Mouse (Mus musculus) right cerebral cortex, adult 2 months (tissue): Measurements from ENCODE around the gene Ccdc183.
A peak's percentile ranks its signal among the peaks of the same experiment; 100 is the strongest.

Source experiments
- DNase-seq, 2 experiments: peaks; one replicate each; pipeline ENCODE4 v3.0.0; 2021 to 2022; ENCODE audit warnings: low spot score in 2 of 2

The Ccdc183 gene

GRCm38 (mm10) chr2:25607761-25608622, 9.5 kb downstream of the Ccdc183 start, which contains the start of gene Rabl6:
Rabl6 (minus strand) TSS chr2:25608521.
- peak; percentile 89 to 92 for DNase-seq

- no peak for DNase-seq
Observed at GRCm38 (mm10) chr2:25602526-25602925, 15.0 kb downstream of the Ccdc183 start.

GRCm38 (mm10) chr2:25600037-25600436, 17.4 kb downstream of the Ccdc183 start:
- no peak for DNase-seq

GRCm38 (mm10) chr2:25598749-25599148, 18.7 kb downstream of the Ccdc183 start:
- DNase-seq = no peak

GRCm38 (mm10) chr2:25596765-25597510, 20.5 kb downstream of the Ccdc183 start:
- DNase-seq = no peak

- peak in 1 of 2 experiments; percentile 57 for DNase-seq
Observed at GRCm38 (mm10) chr2:25591863-25592262, 25.6 kb downstream of the Ccdc183 start.

- DNase-seq = no peak
Observed at GRCm38 (mm10) chr2:25588227-25588907, 29.1 kb downstream of the Ccdc183 start.

- no peak for DNase-seq
Observed at GRCm38 (mm10) chr2:25587290-25587689, 30.2 kb downstream of the Ccdc183 start.

GRCm38 (mm10) chr2:25585601-25586000, 31.9 kb downstream of the Ccdc183 start:
- no peak for DNase-seq

- no peak for DNase-seq
Observed at GRCm38 (mm10) chr2:25584856-25585255, 32.6 kb downstream of the Ccdc183 start.

GRCm38 (mm10) chr2:25584152-25584551, 33.3 kb downstream of the Ccdc183 start:
- no peak for DNase-seq

GRCm38 (mm10) chr2:25583571-25583970, 33.9 kb downstream of the Ccdc183 start:
- no peak for DNase-seq

- no peak for DNase-seq
Observed at GRCm38 (mm10) chr2:25583120-25583481, 34.4 kb downstream of the Ccdc183 start.

- DNase-seq = peak; percentile 91 to 92
Observed at GRCm38 (mm10) chr2:25582466-25583119, 34.9 kb downstream of the Ccdc183 start.

- DNase-seq = peak; percentile 56 to 61
Observed at GRCm38 (mm10) chr2:25581901-25582301, 35.6 kb downstream of the Ccdc183 start.

GRCm38 (mm10) chr2:25581294-25581864, 36.1 kb downstream of the Ccdc183 start, which contains the start of gene Ajm1:
Ajm1 (minus strand) TSS chr2:25581757.
- peak; percentile 79 to 83 for DNase-seq

- peak; percentile 59 to 60 for DNase-seq
Observed at GRCm38 (mm10) chr2:25580621-25581101, 36.8 kb downstream of the Ccdc183 start.

GRCm38 (mm10) chr2:25579737-25580460, 37.6 kb downstream of the Ccdc183 start:
- peak; percentile 73 to 79 for DNase-seq

- no peak for DNase-seq
Observed at GRCm38 (mm10) chr2:25578796-25579736, 38.4 kb downstream of the Ccdc183 start.
